Mouse (Mus musculus) 416B (cell line): ENCODE measurements around the gene Krt71.
A peak's percentile ranks its signal among the peaks of the same experiment; 100 is the strongest.
"Not testable (repeated sequence)": the region's sequence is repeated elsewhere in the genome, so short reads cannot be mapped to it uniquely, and the experiment has no call there.

Source experiments
- DNase-seq: peaks from one replicate; pipeline ENCODE4 v3.0.0; 2011; ENCODE audit warnings: low read depth

The Krt71 gene

GRCm38 (mm10) chr15:101742711-101743110 lies at the start of gene Krt71:
Gene Krt71, minus strand, starts transcription at chr15:101743109.
- no peak for DNase-seq

- DNase-seq: no peak
Observed at GRCm38 (mm10) chr15:101790867-101791266, 48.0 kb upstream of the Krt71 start.

GRCm38 (mm10) chr15:101786360-101786759 lies 43.5 kb upstream of the Krt71 start, which contains the start of gene Krt72:
Gene Krt72, minus strand, starts transcription at chr15:101786460.
- DNase-seq: no peak

GRCm38 (mm10) chr15:101773420-101773819 lies 30.5 kb upstream of the Krt71 start:
- peak; percentile 13 for DNase-seq

- DNase-seq: peak; percentile 73
Observed at GRCm38 (mm10) chr15:101772711-101773081, 29.8 kb upstream of the Krt71 start.

GRCm38 (mm10) chr15:101772080-101772710 lies 29.3 kb upstream of the Krt71 start:
- peak; percentile 34 for DNase-seq

GRCm38 (mm10) chr15:101770226-101770625 lies 27.3 kb upstream of the Krt71 start:
- no peak for DNase-seq

- no peak for DNase-seq
Observed at GRCm38 (mm10) chr15:101737786-101738185, 5.1 kb downstream of the Krt71 start.

- DNase-seq: no peak
Observed at GRCm38 (mm10) chr15:101730653-101731052, 12.3 kb downstream of the Krt71 start.

- DNase-seq: no peak
Observed at GRCm38 (mm10) chr15:101724686-101725085, 18.2 kb downstream of the Krt71 start.

GRCm38 (mm10) chr15:101715831-101716230 lies 27.1 kb downstream of the Krt71 start:
- no peak for DNase-seq

- DNase-seq: no peak
Observed at GRCm38 (mm10) chr15:101714356-101714755, 28.6 kb downstream of the Krt71 start.

- DNase-seq: no peak
Observed at GRCm38 (mm10) chr15:101713731-101714130, 29.2 kb downstream of the Krt71 start.

- DNase-seq: no peak
Observed at GRCm38 (mm10) chr15:101712720-101713119, 30.2 kb downstream of the Krt71 start, which contains the start of gene Krt5. Gene Krt5, minus strand, starts transcription at chr15:101712898.

GRCm38 (mm10) chr15:101708683-101709082 lies 34.2 kb downstream of the Krt71 start:
- no peak for DNase-seq

- DNase-seq: no peak
Observed at GRCm38 (mm10) chr15:101707454-101707853, 35.5 kb downstream of the Krt71 start.

- peak; percentile 41 for DNase-seq
Observed at GRCm38 (mm10) chr15:101704066-101704465, 38.8 kb downstream of the Krt71 start.

GRCm38 (mm10) chr15:101702380-101702779 lies 40.5 kb downstream of the Krt71 start:
- no peak for DNase-seq

- DNase-seq: no peak
Observed at GRCm38 (mm10) chr15:101699866-101700265, 43.0 kb downstream of the Krt71 start.

- no peak for DNase-seq
Observed at GRCm38 (mm10) chr15:101699192-101699591, 43.7 kb downstream of the Krt71 start.

- DNase-seq: no peak
Observed at GRCm38 (mm10) chr15:101697326-101698188, 45.4 kb downstream of the Krt71 start.

- DNase-seq: no peak
Observed at GRCm38 (mm10) chr15:101694207-101694606, 48.7 kb downstream of the Krt71 start, which contains the start of gene Krt6a. Gene Krt6a, minus strand, starts transcription at chr15:101694307.

GRCm38 (mm10) chr15:101690460-101690859 lies 52.4 kb downstream of the Krt71 start:
- DNase-seq: not testable (repeated sequence)
